Mouse (Mus musculus) liver, postnatal 0 days (tissue): ENCODE measurements around the gene Art3. TPM values are rescaled to one million over a fixed set of nuclear protein-coding genes. Genes with fewer than 3 reads are reported as not detected.
A peak's percentile ranks its signal among the peaks of the same experiment; 100 is the strongest.

ENCODE experiments used
- ATAC-seq: fragments of 200-750 bp; cut with Nextera tagmentation; 2 replicates; pipeline ENCODE4 v1.8.0; 2017; ENCODE audit warnings: mild to moderate bottlenecking, moderate library complexity
- DNase-seq: peaks from one replicate; pipeline ENCODE4 v3.0.0-alpha.2; 2016
- H3K27ac ChIP-seq: fragments of 300-500 bp; sonication (generic); 2 replicates; pipeline ENCODE4 v1.5.1; 2014; ENCODE audit warnings: antibody characterized with exemption, moderate library complexity, mild to moderate bottlenecking, low read depth
- H3K27me3 ChIP-seq: fragments of 300-500 bp; sonication (generic); 2 replicates; pipeline ENCODE4 v1.6.1; 2014; ENCODE audit warnings: low read length, control low read depth, mixed read lengths; ENCODE audit not compliant: insufficient read depth
- H3K36me3 ChIP-seq: fragments of 300-500 bp; sonication (generic); replicated peaks from 2 replicates; pipeline ENCODE4 v1.6.1; 2014; ENCODE audit warnings: mild to moderate bottlenecking, control low read depth, low read length, moderate library complexity, mixed read lengths; ENCODE audit not compliant: insufficient read depth
- H3K4me1 ChIP-seq: fragments of 300-500 bp; sonication (generic); 2 replicates; pipeline ENCODE4 v1.6.1; 2014; ENCODE audit warnings: antibody characterized with exemption, mild to moderate bottlenecking, control low read depth; ENCODE audit not compliant: insufficient read depth
- H3K4me2 ChIP-seq: fragments of 300-500 bp; sonication (generic); 2 replicates; pipeline ENCODE4 v1.6.1; 2014; ENCODE audit warnings: low read depth, mild to moderate bottlenecking, low read length, moderate library complexity, mixed read lengths
- H3K4me3 ChIP-seq: fragments of 300-500 bp; sonication (generic); 2 replicates; pipeline ENCODE4 v1.5.1; 2014; ENCODE audit warnings: low read depth, low read length
- H3K9ac ChIP-seq: fragments of 300-500 bp; sonication (generic); replicated peaks from 2 replicates; pipeline ENCODE4 v1.6.1; 2014; ENCODE audit warnings: mild to moderate bottlenecking, moderate library complexity
- H3K9me3 ChIP-seq: fragments of 300-500 bp; sonication (generic); 2 replicates; pipeline ENCODE4 v1.6.1; 2016; ENCODE audit warnings: mild to moderate bottlenecking, control low read depth, low read length, mixed read lengths
- CTCF ChIP-seq: sonication (generic); IDR thresholded peaks from 2 replicates; pipeline ENCODE4 v1.5.1; 2016; ENCODE audit warnings: antibody characterized with exemption, low read depth
- EP300 ChIP-seq: IDR thresholded peaks from 2 replicates; pipeline ENCODE4 v1.6.1; 2016; ENCODE audit warnings: antibody characterized with exemption, low read depth, mild to moderate bottlenecking
- WGBS: fragments of 180-500 bp; shearing (Covaris S2); extraction: QIAGEN DNeasy Blood & Tissue Kit; methylation state at CpG from one replicate; pipeline ENCODE4 v1.1.7; 2014; ENCODE audit not compliant: insufficient replicate concordance; 5-methylcytosine and 5-hydroxymethylcytosine counted together
- polyA plus RNA-seq: library from polyadenylated mRNA; unstranded; fragments of >200 nt; fragmentation: Nextera tagmentation; extraction: Ambion mirVana; gene quantifications from 2 replicates; pipeline ENCODE4 v1.2.1, GENCODE M21; 2015

The Art3 gene
- polyA plus RNA-seq, 1 experiment from 2014 or later: 2.3 TPM

DNA sequence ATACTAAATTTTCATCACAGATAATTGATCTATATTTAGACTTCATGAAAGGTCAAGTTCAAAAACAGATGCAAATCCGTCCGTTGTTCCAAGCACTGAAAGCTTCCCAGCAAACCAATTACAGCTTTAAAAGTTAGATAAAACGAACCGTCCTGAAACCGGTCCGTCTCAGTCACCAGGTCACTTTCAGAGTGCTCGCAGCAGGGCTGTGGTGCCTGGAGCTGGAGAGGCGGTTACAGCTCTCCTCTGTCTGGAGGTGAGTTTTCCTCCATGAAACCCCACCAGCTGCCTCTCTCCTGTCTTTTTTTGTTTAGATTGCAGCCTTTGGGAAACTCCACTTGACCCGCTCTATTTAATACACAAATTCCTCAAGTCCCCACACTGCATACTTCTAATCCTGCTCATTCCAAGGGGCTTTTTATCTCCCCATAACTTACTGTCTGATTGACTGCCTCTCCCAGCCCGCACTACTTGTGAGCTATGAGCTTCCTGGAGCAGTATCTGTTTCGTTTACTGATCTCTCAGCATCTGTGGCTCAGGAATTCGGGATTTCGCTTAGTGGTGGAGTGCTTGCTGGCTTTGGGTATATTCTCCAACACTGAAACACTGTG lies 45.3 kb downstream of the Art3 start:
- no peaks in the 10 kb centered on the region for H3K9me3 ChIP-seq
- no peak overlapping the region for H3K4me3 ChIP-seq
- 55% methylated on average over 13 of the region's 13 CpGs for WGBS
- H3K27ac ChIP-seq: no peak overlapping the region
- H3K4me1 ChIP-seq: peaks cover 18% of the 10 kb centered on the region
- H3K9ac ChIP-seq: no peak overlapping the region
- ATAC-seq (no peak), DNase-seq (no peak)
- no peaks in the 10 kb centered on the region for H3K36me3 ChIP-seq
- H3K27me3 ChIP-seq: no peaks in the 10 kb centered on the region
- no peak overlapping the region; the same call in 1 of the 2 replicates for H3K4me2 ChIP-seq
- TF ChIP-seq CTCF (no peak), EP300 (no peak)

- Histone ChIP-seq H3K9ac (no peak overlapping the region), H3K27ac (no peak overlapping the region), H3K9me3 (no peaks in the 10 kb centered on the region), H3K4me3 (no peak overlapping the region), H3K4me1 (no peaks in the 10 kb centered on the region), H3K36me3 (no peaks in the 10 kb centered on the region), H3K4me2 (no peak overlapping the region), H3K27me3 (no peaks in the 10 kb centered on the region)
- ATAC-seq (peak; percentile 58), DNase-seq (peak; percentile 72)
- TF ChIP-seq EP300: no peak
- peak; percentile 82 for TF ChIP-seq CTCF
- WGBS: 31% methylated on average over 12 of the region's 12 CpGs
Observed at GRCm38 (mm10) chr5:92381550-92382348, 50.1 kb downstream of the Art3 start.

- Histone ChIP-seq H3K4me2 (no peak overlapping the region), H3K9me3 (no peaks in the 10 kb centered on the region), H3K4me3 (no peak overlapping the region), H3K36me3 (no peaks in the 10 kb centered on the region), H3K4me1 (no peaks in the 10 kb centered on the region), H3K9ac (no peak overlapping the region), H3K27ac (no peak overlapping the region), H3K27me3 (no peaks in the 10 kb centered on the region)
- ATAC-seq (no peak), DNase-seq (no peak)
- 72% methylated on average over 9 of the region's 9 CpGs for WGBS
- TF ChIP-seq EP300: no peak
- TF ChIP-seq CTCF: no peak
Observed at GRCm38 (mm10) chr5:92382349-92382679, 50.7 kb downstream of the Art3 start.

DNA sequence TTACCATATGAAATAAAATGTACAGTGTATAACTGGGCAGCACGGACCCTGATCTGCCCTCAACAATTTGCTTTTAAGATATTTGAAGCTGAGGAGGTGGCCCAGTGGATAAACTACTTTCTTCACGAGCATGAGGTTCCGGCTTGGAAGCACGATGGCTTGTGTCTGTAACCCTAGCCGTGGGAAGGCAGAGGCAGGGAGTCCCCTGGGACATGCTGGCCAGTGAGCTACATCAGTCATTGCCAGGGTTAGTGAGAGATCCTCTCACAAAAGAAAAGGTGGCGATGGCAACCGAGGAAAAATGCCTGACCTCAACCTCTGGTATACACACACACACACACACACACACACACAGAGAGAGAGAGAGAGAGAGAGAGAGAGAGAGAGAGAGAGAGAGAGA lies 52.1 kb downstream of the Art3 start:
- Histone ChIP-seq H3K27me3 (no peaks in the 10 kb centered on the region), H3K27ac (no peak overlapping the region), H3K36me3 (no peaks in the 10 kb centered on the region), H3K4me1 (no peaks in the 10 kb centered on the region), H3K4me2 (no peak overlapping the region), H3K9me3 (no peaks in the 10 kb centered on the region), H3K9ac (no peak overlapping the region), H3K4me3 (no peak overlapping the region)
- TF ChIP-seq EP300: no peak
- no peak for DNase-seq
- WGBS: 69% methylated on average over 7 of the region's 7 CpGs
- no peak for ATAC-seq

DNA sequence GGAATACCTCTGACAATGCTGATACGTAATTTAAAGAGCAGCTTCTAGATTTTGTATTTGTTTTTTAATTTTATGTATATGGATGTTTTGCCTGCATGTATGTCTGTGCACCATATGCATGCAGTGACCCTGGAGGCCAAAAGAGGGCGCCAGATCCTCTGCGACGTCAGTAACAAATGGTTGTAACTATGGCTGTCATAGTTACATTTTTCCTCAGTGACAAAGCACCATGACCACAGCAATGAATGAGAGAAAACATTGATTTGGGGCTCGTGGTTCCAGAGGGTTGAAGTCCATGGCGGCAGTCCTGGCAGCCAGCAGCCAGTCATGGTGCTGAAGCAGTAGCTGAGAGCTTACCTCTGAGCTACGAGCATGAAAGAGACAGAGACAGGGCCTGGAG lies 53.2 kb downstream of the Art3 start:
- Histone ChIP-seq H3K36me3 (no peaks in the 10 kb centered on the region), H3K4me3 (no peak overlapping the region), H3K9me3 (no peaks in the 10 kb centered on the region), H3K4me2 (no peak overlapping the region), H3K27me3 (no peaks in the 10 kb centered on the region), H3K4me1 (no peaks in the 10 kb centered on the region), H3K9ac (no peak overlapping the region), H3K27ac (no peak overlapping the region)
- WGBS: 41% methylated on average over 7 of the region's 7 CpGs
- DNase-seq (peak; percentile 67), ATAC-seq (peak; percentile 84)
- peak; percentile 85 for TF ChIP-seq CTCF
- no peak for TF ChIP-seq EP300

DNA sequence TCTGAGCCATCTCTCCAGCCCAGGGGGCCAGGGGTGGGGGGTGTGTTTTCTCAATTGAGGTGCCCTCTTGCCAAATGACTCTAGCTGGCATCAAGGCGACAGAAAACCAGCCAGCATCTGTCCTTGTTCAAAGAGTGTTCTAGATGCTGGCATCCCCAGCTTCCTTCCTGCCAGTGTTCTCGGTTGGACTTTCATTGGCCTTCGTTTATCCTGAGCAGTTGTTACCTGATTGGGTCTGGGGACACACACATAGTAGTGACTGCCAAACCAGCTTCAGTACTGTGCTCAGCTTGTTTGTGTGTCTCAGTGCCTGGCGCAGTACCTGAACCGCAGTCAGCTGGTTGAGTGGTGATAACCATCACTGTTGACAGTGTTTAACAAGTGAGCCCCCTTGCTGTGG lies 54.5 kb downstream of the Art3 start:
- no peak for TF ChIP-seq EP300
- TF ChIP-seq CTCF: no peak
- no peak overlapping the region for H3K9ac ChIP-seq
- H3K27ac ChIP-seq: no peak overlapping the region
- no peaks in the 10 kb centered on the region for H3K36me3 ChIP-seq
- 74% methylated on average over 5 of the region's 5 CpGs for WGBS
- no peak overlapping the region for H3K4me2 ChIP-seq
- H3K27me3 ChIP-seq: peaks cover 8% of the 10 kb centered on the region
- H3K9me3 ChIP-seq: no peaks in the 10 kb centered on the region
- ATAC-seq: no peak
- no peak overlapping the region for H3K4me3 ChIP-seq
- no peak for DNase-seq
- H3K4me1 ChIP-seq: no peaks in the 10 kb centered on the region
